Mouse (Mus musculus): ENCODE data around the gene Fam167b. TPM values are rescaled to one million over a fixed set of nuclear protein-coding genes. Genes with fewer than 3 reads are reported as not detected.
A peak's percentile ranks its signal among the peaks of the same experiment; 100 is the strongest.

Fam167b gene
- polyA plus RNA-seq, 1 experiment from 2014 or later = 0.35 TPM

- peak within 1 kb of the TSS; percentile 91 for H3K27ac ChIP-seq
- H3K9me3 ChIP-seq = no peaks in the 10 kb centered on the region
- peak within 1 kb of the TSS; percentile 88 for H3K4me2 ChIP-seq (replicated peaks)
- peaks cover 48% of the 10 kb centered on the region for H3K4me1 ChIP-seq (replicated peaks)
- H3K9ac ChIP-seq (replicated peaks) = peak within 1 kb of the TSS; percentile 91
- H3K36me3 ChIP-seq = peaks cover 32% of the 10 kb centered on the region
- peak within 1 kb of the TSS; percentile 66 for H3K4me3 ChIP-seq (replicated peaks)
- 4% methylated on average over 44 of the region's 44 CpGs for WGBS
- ATAC-seq = peak; percentile 90
- no peaks in the 10 kb centered on the region for H3K27me3 ChIP-seq
Observed at GRCm38 (mm10) chr4:129618786-129619691, 40.7 kb upstream of the Fam167b start, which contains the start of gene Iqcc. Gene Iqcc, minus strand, starts transcription at chr4:129619099.

- H3K27ac ChIP-seq = no peak overlapping the region
Observed at GRCm38 (mm10) chr4:129618031-129618430, 39.7 kb upstream of the Fam167b start.

GRCm38 (mm10) chr4:129617121-129617641, 38.8 kb upstream of the Fam167b start:
- H3K27ac ChIP-seq = no peak overlapping the region
- H3K4me3 ChIP-seq (replicated peaks) = no peak overlapping the region
- no peak overlapping the region for H3K4me2 ChIP-seq (replicated peaks)
- peaks cover 35% of the 10 kb centered on the region for H3K4me1 ChIP-seq (replicated peaks)
- no peaks in the 10 kb centered on the region for H3K27me3 ChIP-seq
- 92% methylated on average over 7 of the region's 7 CpGs for WGBS
- H3K9ac ChIP-seq (replicated peaks) = no peak overlapping the region
- H3K9me3 ChIP-seq = no peaks in the 10 kb centered on the region
- no peak for ATAC-seq
- peaks cover 36% of the 10 kb centered on the region for H3K36me3 ChIP-seq

More at GRCm38 (mm10) chr4:129618031-129618430, 39.7 kb upstream of the Fam167b start:
- Histone ChIP-seq H3K4me1 (replicated peaks) (peaks cover 44% of the 10 kb centered on the region), H3K9ac (replicated peaks) (peak overlapping the region; percentile 91), H3K36me3 (peaks cover 36% of the 10 kb centered on the region), H3K4me2 (replicated peaks) (peak overlapping the region; percentile 88), H3K27me3 (no peaks in the 10 kb centered on the region), H3K4me3 (replicated peaks) (peak overlapping the region; percentile 66), H3K9me3 (no peaks in the 10 kb centered on the region)
- 98% methylated on average over 5 of the region's 5 CpGs for WGBS
- no peak for ATAC-seq

GRCm38 (mm10) chr4:129616631-129617030, 38.3 kb upstream of the Fam167b start:
- Histone ChIP-seq H3K4me2 (replicated peaks) (no peak overlapping the region), H3K27me3 (no peaks in the 10 kb centered on the region), H3K36me3 (peaks cover 36% of the 10 kb centered on the region), H3K9me3 (no peaks in the 10 kb centered on the region), H3K27ac (no peak overlapping the region), H3K4me1 (replicated peaks) (peaks cover 30% of the 10 kb centered on the region), H3K9ac (replicated peaks) (no peak overlapping the region), H3K4me3 (replicated peaks) (no peak overlapping the region)
- ATAC-seq = no peak
- WGBS = 94% methylated on average over 3 of the region's 3 CpGs

- no peaks in the 10 kb centered on the region for H3K27me3 ChIP-seq
- H3K36me3 ChIP-seq = peaks cover 30% of the 10 kb centered on the region
- H3K4me1 ChIP-seq (replicated peaks) = peaks cover 23% of the 10 kb centered on the region
- no peak overlapping the region for H3K27ac ChIP-seq
- no peak overlapping the region for H3K9ac ChIP-seq (replicated peaks)
- H3K4me3 ChIP-seq (replicated peaks) = no peak overlapping the region
- H3K4me2 ChIP-seq (replicated peaks) = no peak overlapping the region
- ATAC-seq = no peak
- 91% methylated on average over 9 of the region's 9 CpGs for WGBS
- no peaks in the 10 kb centered on the region for H3K9me3 ChIP-seq
Observed at GRCm38 (mm10) chr4:129615801-129616290, 37.5 kb upstream of the Fam167b start.

- no peak for ATAC-seq
- H3K9me3 ChIP-seq = no peaks in the 10 kb centered on the region
- H3K4me1 ChIP-seq (replicated peaks) = peaks cover 18% of the 10 kb centered on the region
- H3K9ac ChIP-seq (replicated peaks) = 0 out of 2 replicates have a peak within 1 kb of the TSS, but pooled peaks have one; percentile 14
- H3K4me3 ChIP-seq (replicated peaks) = no peak within 1 kb of the TSS
- H3K36me3 ChIP-seq = peaks cover 38% of the 10 kb centered on the region
- H3K27me3 ChIP-seq = no peaks in the 10 kb centered on the region
- H3K4me2 ChIP-seq (replicated peaks) = no peak within 1 kb of the TSS
- 79% methylated on average over 6 of the region's 6 CpGs for WGBS
- H3K27ac ChIP-seq = no peak within 1 kb of the TSS
Observed at GRCm38 (mm10) chr4:129614093-129614492, 35.7 kb upstream of the Fam167b start, which contains the start of gene Dcdc2b. Gene Dcdc2b, minus strand, starts transcription at chr4:129614257.

GRCm38 (mm10) chr4:129610472-129610871, 32.1 kb upstream of the Fam167b start:
- Histone ChIP-seq H3K9me3 (no peaks in the 10 kb centered on the region), H3K27ac (no peak overlapping the region), H3K4me3 (replicated peaks) (no peak overlapping the region), H3K27me3 (no peaks in the 10 kb centered on the region), H3K4me1 (replicated peaks) (no peaks in the 10 kb centered on the region), H3K9ac (replicated peaks) (no peak overlapping the region), H3K36me3 (peaks cover 48% of the 10 kb centered on the region), H3K4me2 (replicated peaks) (no peak overlapping the region)
- 76% methylated on average over 4 of the region's 4 CpGs for WGBS
- ATAC-seq = 0 out of 2 replicates have a peak, but pooled peaks have one; percentile 26

- 77% methylated on average over 4 of the region's 4 CpGs for WGBS
- Histone ChIP-seq H3K9me3 (no peaks in the 10 kb centered on the region), H3K9ac (replicated peaks) (no peak overlapping the region), H3K36me3 (peaks cover 51% of the 10 kb centered on the region), H3K27me3 (no peaks in the 10 kb centered on the region), H3K4me3 (replicated peaks) (no peak overlapping the region), H3K27ac (no peak overlapping the region), H3K4me1 (replicated peaks) (no peaks in the 10 kb centered on the region), H3K4me2 (replicated peaks) (no peak overlapping the region)
- ATAC-seq = no peak
Observed at GRCm38 (mm10) chr4:129610026-129610425, 31.7 kb upstream of the Fam167b start.

- Histone ChIP-seq H3K27me3 (no peaks in the 10 kb centered on the region), H3K9ac (replicated peaks) (no peak overlapping the region), H3K4me3 (replicated peaks) (no peak overlapping the region), H3K4me2 (replicated peaks) (no peak overlapping the region), H3K9me3 (no peaks in the 10 kb centered on the region), H3K36me3 (peaks cover 58% of the 10 kb centered on the region), H3K4me1 (replicated peaks) (no peaks in the 10 kb centered on the region), H3K27ac (no peak overlapping the region)
- WGBS = 89% methylated on average over 12 of the region's 12 CpGs
- ATAC-seq = peak; percentile 47
Observed at GRCm38 (mm10) chr4:129609139-129609631, 30.8 kb upstream of the Fam167b start.

- Histone ChIP-seq H3K36me3 (peaks cover 58% of the 10 kb centered on the region), H3K4me1 (replicated peaks) (no peaks in the 10 kb centered on the region), H3K4me2 (replicated peaks) (no peak overlapping the region), H3K9me3 (no peaks in the 10 kb centered on the region), H3K27me3 (no peaks in the 10 kb centered on the region), H3K27ac (peak overlapping the region; percentile 44; the same call in 1 of the 2 replicates), H3K9ac (replicated peaks) (peak overlapping the region; percentile 42), H3K4me3 (replicated peaks) (no peak overlapping the region)
- WGBS = 36% methylated on average over 7 of the region's 7 CpGs
- peak; percentile 87 for ATAC-seq
Observed at GRCm38 (mm10) chr4:129608426-129609025, 30.2 kb upstream of the Fam167b start.

GRCm38 (mm10) chr4:129600233-129601158, 22.1 kb upstream of the Fam167b start, which contains the start of the genes Eif3i and Tmem234:
Gene Eif3i, minus strand, starts transcription at chr4:129600648.
Gene Tmem234, plus strand, starts transcription at chr4:129600668.
- peak within 1 kb of the TSS; percentile 86 for H3K4me2 ChIP-seq (replicated peaks)
- peak within 1 kb of the TSS; percentile 64 for H3K27ac ChIP-seq
- H3K9me3 ChIP-seq = no peaks in the 10 kb centered on the region
- peak; percentile 91 for ATAC-seq
- H3K4me3 ChIP-seq (replicated peaks) = peak within 1 kb of the TSS; percentile 99
- peaks cover 33% of the 10 kb centered on the region for H3K4me1 ChIP-seq (replicated peaks)
- H3K27me3 ChIP-seq = no peaks in the 10 kb centered on the region
- peaks cover 56% of the 10 kb centered on the region for H3K36me3 ChIP-seq
- H3K9ac ChIP-seq (replicated peaks) = peak within 1 kb of the TSS; percentile 96
- WGBS = under 1% methylated on average over 72 of the region's 74 CpGs

Data from midbrain, embryonic 13.5 days (tissue).